Mouse (Mus musculus) erythroblast, embryonic 14.5 days (primary cell): ENCODE data around the gene Anxa2.

ENCODE experiments used
- GATA1 ChIP-seq: IDR thresholded peaks from 2 replicates; pipeline ENCODE4 v1.6.1; 2012; ENCODE audit warnings: low read length, inconsistent platforms, mixed read lengths
- TAL1 ChIP-seq: IDR thresholded peaks from 3 replicates; pipeline ENCODE4 v1.6.1; 2012; ENCODE audit warnings: low read length, inconsistent platforms, mixed read lengths

GRCm38 (mm10) chr9:69431863-69432555 is 21.4 kb upstream of the Anxa2 start:
- TF ChIP-seq GATA1 = no peak
- TF ChIP-seq TAL1 = no peak
